Mouse (Mus musculus) right cerebral cortex, adult 2 months (tissue): ENCODE measurements around the gene Susd2.

Experiments
- DNase-seq, 2 experiments: peaks; one replicate each; pipeline ENCODE4 v3.0.0; 2021 to 2022; ENCODE audit warnings: low spot score in 2 of 2

Susd2 gene

GRCm38 (mm10) chr10:75625920-75626319 lies 17.9 kb downstream of the Susd2 start:
- no peak for DNase-seq

GRCm38 (mm10) chr10:75620818-75621217 lies 23.0 kb downstream of the Susd2 start:
- no peak for DNase-seq

GRCm38 (mm10) chr10:75616044-75616443 lies 27.8 kb downstream of the Susd2 start:
- DNase-seq = no peak

- no peak for DNase-seq
These were observed 33.3 kb downstream of the Susd2 start for GRCm38 (mm10) chr10:75610486-75610885.

- DNase-seq = no peak
These were observed 34.8 kb downstream of the Susd2 start for GRCm38 (mm10) chr10:75608975-75609374.

- no peak for DNase-seq
These were observed 36.6 kb downstream of the Susd2 start for GRCm38 (mm10) chr10:75607253-75607652.

- DNase-seq = no peak
These were observed 38.5 kb downstream of the Susd2 start for GRCm38 (mm10) chr10:75605162-75605846.

GRCm38 (mm10) chr10:75600189-75600730 lies 43.5 kb downstream of the Susd2 start:
- DNase-seq = no peak

GRCm38 (mm10) chr10:75595981-75596380 lies 47.8 kb downstream of the Susd2 start:
- DNase-seq = no peak

- no peak for DNase-seq
These were observed 51.2 kb downstream of the Susd2 start for GRCm38 (mm10) chr10:75592585-75592984.

GRCm38 (mm10) chr10:75591211-75591894 lies 52.5 kb downstream of the Susd2 start:
- DNase-seq = peak in 1 of 2 experiments; percentile 11

- DNase-seq = no peak
These were observed 54.2 kb downstream of the Susd2 start for GRCm38 (mm10) chr10:75589651-75590050.

GRCm38 (mm10) chr10:75589129-75589528 lies 54.7 kb downstream of the Susd2 start, which contains the start of gene Ggt5:
Gene Ggt5 (plus strand): TSS chr10:75589340.
- peak in 1 of 2 experiments; percentile 7 for DNase-seq

GRCm38 (mm10) chr10:75588336-75588735 lies 55.5 kb downstream of the Susd2 start:
- DNase-seq = no peak

- no peak for DNase-seq
These were observed 56.0 kb downstream of the Susd2 start for GRCm38 (mm10) chr10:75587781-75588180.
